Mouse (Mus musculus) MEL (cell line): ENCODE data around the gene Vwa8. TPM values are rescaled to one million over a fixed set of nuclear protein-coding genes. Genes with fewer than 3 reads are reported as not detected.
A peak's percentile ranks its signal among the peaks of the same experiment; 100 is the strongest.

Experiments used
- DNase-seq: peaks from one replicate; pipeline ENCODE4 v3.0.0; 2011; ENCODE audit warnings: low read depth, low spot score
- H3K27ac ChIP-seq: 2 replicates; pipeline ENCODE4 v1.5.1; 2012; ENCODE audit warnings: low read depth, mild to moderate bottlenecking, control low read depth, low read length, moderate library complexity; ENCODE audit not compliant: control insufficient read depth
- H3K27me3 ChIP-seq, 2 experiments: fragments of 150-350 bp in 1 of 2; sonication (generic) in 1 of 2; 2 replicates each; pipeline ENCODE4 v1.6.1; 2012; ENCODE audit warnings: low read length in 2 of 2, mild to moderate bottlenecking in 2 of 2, improper control_type of control experiment in 1 of 2, moderate library complexity in 1 of 2; ENCODE audit not compliant: insufficient read depth in 2 of 2, control insufficient read depth in 1 of 2
- H3K36me3 ChIP-seq, 2 experiments: 2 replicates each; pipeline ENCODE4 v1.6.1; 2012 to 2014; ENCODE audit warnings: low read length in 2 of 2, improper control_type of control experiment in 1 of 2, inconsistent platforms in 1 of 2, mild to moderate bottlenecking in 1 of 2; ENCODE audit not compliant: insufficient read depth in 2 of 2, control insufficient read depth in 1 of 2
- H3K4me1 ChIP-seq, 2 experiments: fragments of 150-350 bp in 1 of 2; sonication (generic) in 1 of 2; 2 replicates each; pipeline ENCODE4 v1.6.1; 2012; ENCODE audit warnings: low read length in 2 of 2, improper control_type of control experiment in 1 of 2, mild to moderate bottlenecking in 1 of 2; ENCODE audit not compliant: insufficient read depth in 2 of 2, control insufficient read depth in 1 of 2
- H3K4me3 ChIP-seq, 2 experiments: fragments of 150-350 bp in 1 of 2; sonication (generic) in 1 of 2; 2 replicates each; pipeline ENCODE4 v1.5.1; 2012; ENCODE audit warnings: low read depth in 2 of 2, low read length in 2 of 2, mild to moderate bottlenecking in 2 of 2, moderate library complexity in 2 of 2, control low read depth in 1 of 2, improper control_type of control experiment in 1 of 2; ENCODE audit not compliant: control insufficient read depth in 1 of 2, insufficient read depth in 1 of 2
- H3K79me2 ChIP-seq: 2 replicates; pipeline ENCODE4 v1.6.1; 2012; ENCODE audit warnings: mild to moderate bottlenecking, low read length, moderate library complexity; ENCODE audit not compliant: control insufficient read depth, poor library complexity, insufficient read depth
- H3K9ac ChIP-seq: 2 replicates; pipeline ENCODE4 v1.6.1; 2012; ENCODE audit warnings: low read depth, mild to moderate bottlenecking, control low read depth, low read length, moderate library complexity; ENCODE audit not compliant: control insufficient read depth, poor library complexity, severe bottlenecking
- H3K9me3 ChIP-seq: fragments of 150-350 bp; sonication (generic); replicated peaks from 2 replicates; pipeline ENCODE4 v1.6.1; 2012; ENCODE audit warnings: mild to moderate bottlenecking, low read length, improper control_type of control experiment, moderate library complexity; ENCODE audit not compliant: insufficient read depth
- BHLHE40 ChIP-seq: IDR thresholded peaks from 2 replicates; pipeline ENCODE4 v1.6.1; 2012; ENCODE audit warnings: low read depth, mild to moderate bottlenecking, inconsistent platforms, low read length, improper control_type of control experiment, borderline replicate concordance
- CHD1 ChIP-seq: IDR thresholded peaks from 2 replicates; pipeline ENCODE4 v1.6.1; 2012; ENCODE audit warnings: low read depth, mild to moderate bottlenecking, inconsistent platforms, low read length, improper control_type of control experiment
- CHD2 ChIP-seq: IDR thresholded peaks from 2 replicates; pipeline ENCODE4 v1.6.1; 2011; ENCODE audit warnings: low read length, improper control_type of control experiment
- E2F4 ChIP-seq: IDR thresholded peaks from 2 replicates; pipeline ENCODE4 v1.6.1; 2011; ENCODE audit warnings: low read depth, low read length, improper control_type of control experiment, borderline replicate concordance
- EP300 ChIP-seq, 2 experiments: IDR thresholded peaks; 2 replicates each; pipeline ENCODE4 v1.6.1; 2011; ENCODE audit warnings: improper control_type of control experiment in 2 of 2, low read length in 2 of 2, low read depth in 1 of 2, mild to moderate bottlenecking in 1 of 2
- GABPA ChIP-seq: IDR thresholded peaks from 2 replicates; pipeline ENCODE4 v1.6.1; 2012; ENCODE audit warnings: low read depth, mild to moderate bottlenecking, inconsistent platforms, low read length, improper control_type of control experiment, moderate library complexity
- GATA1 ChIP-seq: IDR thresholded peaks from 2 replicates; pipeline ENCODE4 v1.6.1; 2011; ENCODE audit warnings: low read depth, low read length, improper control_type of control experiment
- HCFC1 ChIP-seq: IDR thresholded peaks from 2 replicates; pipeline ENCODE4 v1.6.1; 2012; ENCODE audit warnings: low read depth, mild to moderate bottlenecking, inconsistent platforms, low read length, improper control_type of control experiment, moderate library complexity
- MAFK ChIP-seq: IDR thresholded peaks from 2 replicates; pipeline ENCODE4 v1.6.1; 2011; ENCODE audit warnings: low read depth, mild to moderate bottlenecking, low read length, improper control_type of control experiment, borderline replicate concordance
- MAZ ChIP-seq: IDR thresholded peaks from 2 replicates; pipeline ENCODE4 v1.6.1; 2012; ENCODE audit warnings: low read depth, mild to moderate bottlenecking, inconsistent platforms, low read length, improper control_type of control experiment
- MEF2A ChIP-seq: IDR thresholded peaks from 2 replicates; pipeline ENCODE4 v1.6.1; 2014; ENCODE audit warnings: low read depth, mild to moderate bottlenecking, inconsistent platforms, low read length, improper control_type of control experiment; ENCODE audit not compliant: poor library complexity, insufficient replicate concordance, severe bottlenecking; ENCODE audit errors: extremely low read depth
- MXI1 ChIP-seq: IDR thresholded peaks from 2 replicates; pipeline ENCODE4 v1.6.1; 2011; ENCODE audit warnings: mild to moderate bottlenecking, low read depth, low read length, improper control_type of control experiment
- MYC ChIP-seq: IDR thresholded peaks from 2 replicates; pipeline ENCODE4 v1.6.1; 2011; ENCODE audit warnings: low read depth, mild to moderate bottlenecking, low read length, improper control_type of control experiment, moderate library complexity
- NELFE ChIP-seq: IDR thresholded peaks from 2 replicates; pipeline ENCODE4 v1.6.1; 2011; ENCODE audit warnings: low read depth, low read length, improper control_type of control experiment
- POLR2AphosphoS2 ChIP-seq: IDR thresholded peaks from 2 replicates; pipeline ENCODE4 v1.6.1; 2011; ENCODE audit warnings: low read length, improper control_type of control experiment
- POLR2AphosphoS5 ChIP-seq: IDR thresholded peaks from 2 replicates; pipeline ENCODE4 v1.6.1; 2012; ENCODE audit warnings: low read depth, borderline replicate concordance, mild to moderate bottlenecking, inconsistent platforms, low read length, moderate library complexity, mixed read lengths
- RAD21 ChIP-seq: IDR thresholded peaks from 2 replicates; pipeline ENCODE4 v1.6.1; 2011; ENCODE audit warnings: mild to moderate bottlenecking, low read depth, low read length, improper control_type of control experiment
- SIN3A ChIP-seq: IDR thresholded peaks from 2 replicates; pipeline ENCODE4 v1.6.1; 2012; ENCODE audit warnings: low read length, improper control_type of control experiment, inconsistent platforms
- SMC3 ChIP-seq: IDR thresholded peaks from 2 replicates; pipeline ENCODE4 v1.6.1; 2011; ENCODE audit warnings: low read depth, low read length, improper control_type of control experiment
- UBTF ChIP-seq: IDR thresholded peaks from 2 replicates; pipeline ENCODE4 v1.6.1; 2012; ENCODE audit warnings: low read depth, mild to moderate bottlenecking, inconsistent platforms, low read length, improper control_type of control experiment, moderate library complexity, borderline replicate concordance; ENCODE audit not compliant: insufficient read depth
- USF1 ChIP-seq: IDR thresholded peaks from 2 replicates; pipeline ENCODE4 v1.6.1; 2014; ENCODE audit warnings: low read depth, mild to moderate bottlenecking, inconsistent platforms, low read length, improper control_type of control experiment, moderate library complexity
- ZKSCAN1 ChIP-seq: IDR thresholded peaks from 2 replicates; pipeline ENCODE4 v1.6.1; 2012; ENCODE audit warnings: low read depth, mild to moderate bottlenecking, inconsistent platforms, low read length, improper control_type of control experiment, moderate library complexity
- ZMIZ1 ChIP-seq: IDR thresholded peaks from 2 replicates; pipeline ENCODE4 v1.6.1; 2012; ENCODE audit warnings: low read depth, mild to moderate bottlenecking, inconsistent platforms, low read length, improper control_type of control experiment, moderate library complexity
- polyA plus RNA-seq, 2 experiments: library from polyadenylated mRNA; stranded (reverse) in 1 of 2; unstranded in 1 of 2; fragments of >175 nt in 1 of 2; fragments of >200 nt in 1 of 2; gene quantifications; 2 replicates each; pipeline versions ENCODE4 v1.2.1 to v1.2.4; 2012; ENCODE audit warnings: low replicate concordance in 2 of 2, low read depth in 1 of 2; ENCODE audit not compliant: insufficient read length in 2 of 2, insufficient read depth in 1 of 2, missing spikeins in 1 of 2
- total RNA-seq: library from RNA; depleted of rRNA; stranded (reverse); fragments of 300-350 nt; gene quantifications from 2 replicates; pipeline ENCODE4 v1.2.3, GENCODE M21; 2012

The Vwa8 gene
- total and polyA plus RNA-seq, 3 experiments = 12.4 to 19.6 TPM; not detected in 1

GRCm38 (mm10) chr14:78916691-78917090, 67.8 kb downstream of the Vwa8 start:
- no peak overlapping the region for H3K9ac ChIP-seq
- H3K4me3 ChIP-seq = no peak overlapping the region
- H3K4me1 ChIP-seq = no peaks in the 10 kb centered on the region
- no peaks in the 10 kb centered on the region; a peak in 1 of 4 replicates for H3K36me3 ChIP-seq
- no peaks in the 10 kb centered on the region for H3K79me2 ChIP-seq
- TF ChIP-seq EP300 (IDR thresholded peaks at IDR 0.05; ENCODE audit: low read depth in 1 of 2, low read length in 2 of 2) = no peak
- TF ChIP-seq POLR2AphosphoS2 = no peak
- TF ChIP-seq GABPA = no peak
- no peak for TF ChIP-seq MAZ
- no peak for TF ChIP-seq ZKSCAN1
- no peak for TF ChIP-seq MAFK
- TF ChIP-seq SIN3A = no peak
- TF ChIP-seq ZMIZ1 = no peak
- DNase-seq = no peak
- no peaks in the 10 kb centered on the region for H3K27me3 ChIP-seq
- H3K27ac ChIP-seq = no peak overlapping the region
- H3K9me3 ChIP-seq = no peaks in the 10 kb centered on the region

DNA sequence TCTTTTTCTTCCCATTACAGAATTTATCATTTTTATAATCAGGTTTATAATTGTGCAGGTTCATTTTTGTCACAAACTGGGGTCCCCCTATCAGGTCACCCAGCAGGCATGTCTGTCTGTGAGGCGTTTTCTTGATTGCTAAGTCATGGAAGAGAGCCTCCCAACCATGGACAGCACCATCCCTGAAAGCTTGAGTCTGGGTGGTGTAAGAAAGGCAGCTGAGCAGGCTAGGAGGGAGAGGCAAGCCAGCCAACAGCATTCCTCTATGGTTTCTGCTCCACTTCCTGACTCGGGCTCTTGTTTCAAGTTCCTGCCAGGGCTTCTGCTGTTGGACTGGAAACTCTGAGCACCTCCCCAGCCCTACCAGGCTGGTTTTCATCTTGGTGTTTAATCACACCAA, 72.4 kb downstream of the Vwa8 start:
- DNase-seq = peak; percentile 24
- no peaks in the 10 kb centered on the region; a peak in 1 of 4 replicates for H3K36me3 ChIP-seq
- H3K4me1 ChIP-seq = no peaks in the 10 kb centered on the region
- TF ChIP-seq GATA1 (no peak), UBTF (no peak)
- TF ChIP-seq, all 39 proteins: peak for 0
- Histone ChIP-seq H3K9me3 (no peaks in the 10 kb centered on the region), H3K27me3 (no peaks in the 10 kb centered on the region), H3K79me2 (no peaks in the 10 kb centered on the region), H3K4me3 (no peak overlapping the region), H3K27ac (no peak overlapping the region), H3K9ac (no peak overlapping the region)

GRCm38 (mm10) chr14:78923631-78924030, 74.8 kb downstream of the Vwa8 start:
- Histone ChIP-seq H3K9me3 (no peaks in the 10 kb centered on the region), H3K27me3 (no peaks in the 10 kb centered on the region), H3K9ac (no peak overlapping the region), H3K4me1 (no peaks in the 10 kb centered on the region), H3K36me3 (no peaks in the 10 kb centered on the region; a peak in 1 of 4 replicates), H3K4me3 (no peak overlapping the region), H3K27ac (no peak overlapping the region), H3K79me2 (no peaks in the 10 kb centered on the region)
- no peak for DNase-seq
- TF ChIP-seq HCFC1 (no peak), MXI1 (no peak), MEF2A (no peak), RAD21 (no peak), BHLHE40 (no peak), SMC3 (no peak), MAZ (no peak), POLR2AphosphoS2 (no peak), MYC (no peak), UBTF (no peak), USF1 (no peak), CHD2 (no peak), POLR2AphosphoS5 (no peak), E2F4 (no peak), NELFE (no peak), ZMIZ1 (no peak), CHD1 (no peak)
